22 mouse cellular contexts compared by ENCODE assay signal in genomic region chr3:38793221-38793620, GRCm38 (mm10).
DNase-seq lines count a peak whose midpoint lies in the region; ATAC-seq lines count a peak whose summit lies in the region.
"Had no signal": no experiment of that assay in that cellular context is flagged by ENCODE, and none has a peak within 500 bp of the region (broad histone marks: within the 10 kb centered on the region; RNA-seq: fewer than 3 reads in every experiment).

No protein-coding gene starts in this region.

- H3K9ac ChIP-seq in limb, embryonic 11.5 days (ENCODE audit: low read length), result no peak overlapping the region
- H3K9ac ChIP-seq in midbrain, embryonic 11.5 days (ENCODE audit: low read length), result no peak overlapping the region
- no peak overlapping the region for H3K9ac ChIP-seq in midbrain, embryonic 13.5 days (replicated peaks)
- H3K9ac ChIP-seq: embryonic facial prominence, embryonic 12.5 days; embryonic facial prominence, embryonic 15.5 days; forebrain, embryonic 12.5 days; forebrain, embryonic 15.5 days; heart, embryonic 13.5 days; hindbrain, embryonic 14.5 days had no signal

- H3K4me3 ChIP-seq in limb, embryonic 11.5 days (ENCODE audit: low read depth, low read length), result no peak overlapping the region
- no peak overlapping the region for H3K4me3 ChIP-seq in limb, embryonic 10.5 days
- no peak overlapping the region for H3K4me3 ChIP-seq in midbrain, embryonic 11.5 days (ENCODE audit: low read depth, low read length)
- no peak overlapping the region for H3K4me3 ChIP-seq in midbrain, embryonic 13.5 days (replicated peaks)
- H3K4me3 ChIP-seq: embryonic facial prominence, embryonic 12.5 days; embryonic facial prominence, embryonic 15.5 days; forebrain, embryonic 12.5 days; forebrain, embryonic 15.5 days; heart, adult 2 months; heart, embryonic 10.5 days; heart, embryonic 13.5 days had no signal

- WGBS in limb, embryonic 11.5 days, result 87% methylated on average over 3 of the region's 3 CpGs
- WGBS in limb, embryonic 10.5 days, result 85% methylated on average over 3 of the region's 3 CpGs
- WGBS in midbrain, embryonic 11.5 days, result 84% methylated on average over 3 of the region's 3 CpGs
- 93% methylated on average over 3 of the region's 3 CpGs for WGBS in midbrain, embryonic 13.5 days

- no peak for ATAC-seq in limb, embryonic 11.5 days (ENCODE audit: insufficient number of reproducible peaks, low FRiP score, low TSS enrichment, low read depth)
- ATAC-seq in midbrain, embryonic 11.5 days (ENCODE audit: low FRiP score), result no peak
- no peak for ATAC-seq in midbrain, embryonic 13.5 days
- ATAC-seq: forebrain, embryonic 15.5 days; hindbrain, postnatal 0 days had no signal

- no peaks in the 10 kb centered on the region for H3K36me3 ChIP-seq in limb, embryonic 11.5 days (ENCODE audit: control insufficient read depth, insufficient read depth, low read length)
- no peaks in the 10 kb centered on the region for H3K36me3 ChIP-seq in limb, embryonic 10.5 days
- no peaks in the 10 kb centered on the region for H3K36me3 ChIP-seq in midbrain, embryonic 11.5 days (ENCODE audit: control insufficient read depth, insufficient read depth, low read length)
- no peaks in the 10 kb centered on the region for H3K36me3 ChIP-seq in midbrain, embryonic 13.5 days
- H3K36me3 ChIP-seq: embryonic facial prominence, embryonic 12.5 days; embryonic facial prominence, embryonic 15.5 days; forebrain, embryonic 12.5 days; forebrain, embryonic 15.5 days; heart, embryonic 10.5 days; heart, embryonic 13.5 days had no signal

- H3K27ac ChIP-seq in limb, embryonic 11.5 days (replicated peaks; ENCODE audit: low read depth, low read length), result no peak overlapping the region
- no peak overlapping the region for H3K27ac ChIP-seq in limb, embryonic 10.5 days
- H3K27ac ChIP-seq in midbrain, embryonic 11.5 days (ENCODE audit: low read depth, low read length), result no peak overlapping the region
- no peak overlapping the region for H3K27ac ChIP-seq in midbrain, embryonic 13.5 days
- H3K27ac ChIP-seq: embryonic facial prominence, embryonic 12.5 days; embryonic facial prominence, embryonic 15.5 days; forebrain, embryonic 12.5 days; forebrain, embryonic 15.5 days; heart, adult 2 months; heart, embryonic 10.5 days; heart, embryonic 13.5 days; hindbrain, embryonic 14.5 days; hindbrain, postnatal 0 days had no signal

- H3K4me2 ChIP-seq in limb, embryonic 11.5 days (ENCODE audit: low read depth, severe bottlenecking), result no peak overlapping the region
- H3K4me2 ChIP-seq in midbrain, embryonic 11.5 days, result no peak overlapping the region
- H3K4me2 ChIP-seq in midbrain, embryonic 13.5 days (replicated peaks), result no peak overlapping the region
- H3K4me2 ChIP-seq: embryonic facial prominence, embryonic 12.5 days; embryonic facial prominence, embryonic 15.5 days; forebrain, embryonic 12.5 days; forebrain, embryonic 15.5 days; heart, embryonic 13.5 days; hindbrain, embryonic 14.5 days had no signal

- H3K4me1 ChIP-seq in limb, embryonic 11.5 days (ENCODE audit: control insufficient read depth, insufficient read depth, low read length), result no peaks in the 10 kb centered on the region
- no peaks in the 10 kb centered on the region for H3K4me1 ChIP-seq in limb, embryonic 10.5 days
- H3K4me1 ChIP-seq in midbrain, embryonic 11.5 days (ENCODE audit: control insufficient read depth, insufficient read depth, low read length), result no peaks in the 10 kb centered on the region; the same call in 1 of the 2 replicates
- peaks cover 18% of the 10 kb centered on the region for H3K4me1 ChIP-seq in midbrain, embryonic 13.5 days (replicated peaks)
- H3K4me1 ChIP-seq: embryonic facial prominence, embryonic 12.5 days; embryonic facial prominence, embryonic 15.5 days; forebrain, embryonic 12.5 days; forebrain, embryonic 15.5 days; heart, embryonic 10.5 days; heart, embryonic 13.5 days had no signal

- peak; percentile 5 for DNase-seq in limb, embryonic 11.5 days (ENCODE audit: low spot score)
- DNase-seq in limb, embryonic 10.5 days (ENCODE audit: low spot score), result no peak
- DNase-seq in midbrain, embryonic 11.5 days (ENCODE audit: low spot score, missing footprints), result peak; percentile 28
- peak; percentile 21 for DNase-seq in lung, postnatal 36 days
- no peak for DNase-seq in B cell, adult 2 months
- DNase-seq: adrenal gland, adult 2 months; adrenal gland, postnatal 14 days; cerebellum, adult 11 months; cerebellum, adult 2 months; cerebellum, adult 9-11 months; cerebellum, postnatal 25 days; heart, adult 2 months; heart, postnatal 4 days had no signal

- no peaks in the 10 kb centered on the region for H3K27me3 ChIP-seq in limb, embryonic 11.5 days (ENCODE audit: control insufficient read depth, insufficient read depth, low read length)
- H3K27me3 ChIP-seq in limb, embryonic 10.5 days (ENCODE audit: low read depth, poor library complexity, severe bottlenecking), result no peaks in the 10 kb centered on the region
- H3K27me3 ChIP-seq in midbrain, embryonic 11.5 days (ENCODE audit: control insufficient read depth, insufficient read depth, low read length), result no peaks in the 10 kb centered on the region
- no peaks in the 10 kb centered on the region for H3K27me3 ChIP-seq in midbrain, embryonic 13.5 days
- H3K27me3 ChIP-seq: embryonic facial prominence, embryonic 12.5 days; embryonic facial prominence, embryonic 15.5 days; forebrain, embryonic 12.5 days; forebrain, embryonic 15.5 days; heart, embryonic 13.5 days had no signal

- H3K9me3 ChIP-seq in limb, embryonic 11.5 days (ENCODE audit: control insufficient read depth, low read length), result no peaks in the 10 kb centered on the region
- no peaks in the 10 kb centered on the region for H3K9me3 ChIP-seq in limb, embryonic 10.5 days (replicated peaks)
- no peaks in the 10 kb centered on the region for H3K9me3 ChIP-seq in midbrain, embryonic 11.5 days (ENCODE audit: control insufficient read depth, low read length)
- H3K9me3 ChIP-seq in midbrain, embryonic 13.5 days, result no peaks in the 10 kb centered on the region
- H3K9me3 ChIP-seq: embryonic facial prominence, embryonic 12.5 days; embryonic facial prominence, embryonic 15.5 days; forebrain, embryonic 12.5 days; forebrain, embryonic 15.5 days; heart, embryonic 10.5 days; heart, embryonic 13.5 days had no signal

Comparison
In these comparisons a context has a peak if more than half of its experiments do, and no peak if none do; other contexts are left out.
1. DNase-seq: peak in limb, embryonic 11.5 days (single experiment), midbrain, embryonic 11.5 days (single experiment) and lung, postnatal 36 days (single experiment); none in limb, embryonic 10.5 days (single experiment) and B cell, adult 2 months (0 of 2).